ENCODE assay signal across 8 mouse cellular contexts in genomic region chr13:58275076-58275475, GRCm38 (mm10). TPM values are rescaled to one million over a fixed set of nuclear protein-coding genes. Genes with fewer than 3 reads are reported as not detected.
DNase-seq lines count a peak whose midpoint lies in the region; ATAC-seq and TF ChIP-seq lines count a peak whose summit lies in the region.

No protein-coding gene starts in this region.

- no peak for TF ChIP-seq CTCF in brain, embryonic 14.5 days (IDR thresholded peaks at IDR 0.05; ENCODE audit: borderline replicate concordance, extremely low read depth, insufficient read depth, insufficient read length)

- H3K27ac ChIP-seq in heart, embryonic 13.5 days (replicated peaks): peak overlapping the region; percentile 84; the same call in 1 of the 2 replicates
- H3K27ac ChIP-seq in hindbrain, embryonic 12.5 days: no peak overlapping the region
- H3K27ac ChIP-seq in midbrain, embryonic 12.5 days (replicated peaks): peak overlapping the region; percentile 83

- ATAC-seq in heart, embryonic 13.5 days (ENCODE audit: extremely low read depth, insufficient number of reproducible peaks, low FRiP score, low TSS enrichment): no peak
- ATAC-seq in hindbrain, embryonic 12.5 days (ENCODE audit: low FRiP score): no peak
- peak; percentile 11; the same call in 1 of the 2 replicates for ATAC-seq in midbrain, embryonic 12.5 days (ENCODE audit: low FRiP score, low read depth)

- no peak for TF ChIP-seq POLR2A in brain, embryonic 14.5 days (IDR thresholded peaks at IDR 0.05; ENCODE audit: borderline replicate concordance, extremely low read depth, insufficient read depth, insufficient read length, poor library complexity, severe bottlenecking)

- 26% methylated on average over 9 of the region's 9 CpGs for WGBS in heart, embryonic 13.5 days
- 20% methylated on average over 9 of the region's 9 CpGs for WGBS in hindbrain, embryonic 12.5 days
- whole genome bisulfite sequencing in midbrain, embryonic 12.5 days: 21% methylated on average over 9 of the region's 9 CpGs

- no peak for DNase-seq in heart, adult 8-10 months (ENCODE audit: low spot score)
- DNase-seq in brain, embryonic 14.5 days (ENCODE audit: low read depth): peak; percentile 8
- no peak for DNase-seq in layer of hippocampus, adult 9-10 months (ENCODE audit: low spot score)
- no peak for DNase-seq in thymus, adult 18-20 months
- no peak for DNase-seq in adrenal gland, postnatal 10 days

- H3K4me3 ChIP-seq in heart, embryonic 13.5 days: peak overlapping the region; percentile 95
- peak overlapping the region; percentile 88 for H3K4me3 ChIP-seq in hindbrain, embryonic 12.5 days
- peak overlapping the region; percentile 84 for H3K4me3 ChIP-seq in midbrain, embryonic 12.5 days

- H3K27me3 ChIP-seq in heart, embryonic 13.5 days (replicated peaks): peaks cover 16% of the 10 kb centered on the region
- H3K27me3 ChIP-seq in hindbrain, embryonic 12.5 days: 0 out of 2 replicates have a peak, but pooled peaks cover 2% of the 10 kb centered on the region
- peaks cover 15% of the 10 kb centered on the region; the same call in 1 of the 2 replicates for H3K27me3 ChIP-seq in midbrain, embryonic 12.5 days

- H3K4me1 ChIP-seq in heart, embryonic 13.5 days: peaks cover 24% of the 10 kb centered on the region
- peaks cover 19% of the 10 kb centered on the region for H3K4me1 ChIP-seq in hindbrain, embryonic 12.5 days
- peaks cover 23% of the 10 kb centered on the region for H3K4me1 ChIP-seq in midbrain, embryonic 12.5 days

- peak overlapping the region; percentile 89 for H3K4me2 ChIP-seq in heart, embryonic 13.5 days
- H3K4me2 ChIP-seq in hindbrain, embryonic 12.5 days (replicated peaks): peak overlapping the region; percentile 55
- peak overlapping the region; percentile 82 for H3K4me2 ChIP-seq in midbrain, embryonic 12.5 days (replicated peaks)

- H3K9me3 ChIP-seq in heart, embryonic 13.5 days: no peaks in the 10 kb centered on the region
- no peaks in the 10 kb centered on the region for H3K9me3 ChIP-seq in hindbrain, embryonic 12.5 days (replicated peaks)
- no peaks in the 10 kb centered on the region for H3K9me3 ChIP-seq in midbrain, embryonic 12.5 days

- peak overlapping the region; percentile 94 for H3K9ac ChIP-seq in heart, embryonic 13.5 days
- peak overlapping the region; percentile 89 for H3K9ac ChIP-seq in hindbrain, embryonic 12.5 days
- peak overlapping the region; percentile 83 for H3K9ac ChIP-seq in midbrain, embryonic 12.5 days (replicated peaks)

- no peaks in the 10 kb centered on the region for H3K36me3 ChIP-seq in heart, embryonic 13.5 days
- no peaks in the 10 kb centered on the region for H3K36me3 ChIP-seq in hindbrain, embryonic 12.5 days
- H3K36me3 ChIP-seq in midbrain, embryonic 12.5 days: no peaks in the 10 kb centered on the region

RNA-seq across cellular contexts. Expression of gene Gkap1, which starts 0.4 kb away (rescaled TPM):
- 15.6 and 16.0 TPM in 2 replicates for polyA plus RNA-seq in heart, embryonic 13.5 days (2015; fragmentation: Nextera tagmentation; extraction: Ambion mirVana)
- 10 to 100 TPM; 18.4 to 28.5 (median 22.0) TPM for total RNA-seq in heart, adult 8-10 months (2022)
- 25.0 and 29.5 TPM in 2 replicates for polyA plus RNA-seq in brain, embryonic 14.5 days (2012; rRNA removed)
- polyA plus RNA-seq in hindbrain, embryonic 12.5 days (2016; fragmentation: Nextera tagmentation; extraction: Ambion mirVana): 42.7 and 44.0 TPM in 2 replicates
- 36.2 and 40.0 TPM in 2 replicates for polyA plus RNA-seq in midbrain, embryonic 12.5 days (2016; fragmentation: Nextera tagmentation; extraction: Ambion mirVana)
- 10 to 100 TPM; 41.0 to 42.1 TPM for total RNA-seq in adrenal gland, postnatal 10 days (2021)

RNA-seq across cellular contexts. Expression of gene Ubqln1, which starts 59.6 kb away (rescaled TPM):
- polyA plus RNA-seq in heart, embryonic 13.5 days (2015; fragmentation: Nextera tagmentation; extraction: Ambion mirVana): 70.3 and 71.3 TPM in 2 replicates
- total RNA-seq in heart, adult 8-10 months (2022): 10 to 100 TPM; 46.8 to 51.6 (median 48.3) TPM
- 127 and 128 TPM in 2 replicates for polyA plus RNA-seq in brain, embryonic 14.5 days (2012; rRNA removed)
- 161 and 169 TPM in 2 replicates for polyA plus RNA-seq in hindbrain, embryonic 12.5 days (2016; fragmentation: Nextera tagmentation; extraction: Ambion mirVana)
- polyA plus RNA-seq in midbrain, embryonic 12.5 days (2016; fragmentation: Nextera tagmentation; extraction: Ambion mirVana): 164 and 165 TPM in 2 replicates
- total RNA-seq in adrenal gland, postnatal 10 days (2021): 10 to 100 TPM; 89.6 to 93.1 TPM
